Mouse (Mus musculus) ES-Bruce4 (cell line): ENCODE results near the gene Scel. TPM values are rescaled to one million over a fixed set of nuclear protein-coding genes. Genes with fewer than 3 reads are reported as not detected.

ENCODE experiments used
- H3K27ac ChIP-seq: 2 replicates; pipeline ENCODE4 v1.5.1; 2012; ENCODE audit warnings: low read length, inconsistent platforms; ENCODE audit not compliant: insufficient read depth
- H3K27me3 ChIP-seq: 2 replicates; pipeline ENCODE4 v1.6.1; 2012; ENCODE audit warnings: mild to moderate bottlenecking, low read length, inconsistent platforms; ENCODE audit not compliant: control insufficient read depth, poor library complexity, insufficient read depth, severe bottlenecking
- H3K36me3 ChIP-seq: 2 replicates; pipeline ENCODE4 v1.6.1; 2012; ENCODE audit warnings: inconsistent platforms, mild to moderate bottlenecking, low read length, moderate library complexity; ENCODE audit not compliant: control insufficient read depth, poor library complexity, insufficient read depth, severe bottlenecking
- H3K4me1 ChIP-seq: one replicate; pipeline ENCODE4 v1.8.1; 2011; ENCODE audit warnings: low read length; ENCODE audit not compliant: control insufficient read depth, insufficient read depth
- H3K4me3 ChIP-seq: 2 replicates; pipeline ENCODE4 v1.5.1; 2011; ENCODE audit warnings: low read depth, mild to moderate bottlenecking, low read length
- H3K9ac ChIP-seq: 2 replicates; pipeline ENCODE4 v1.6.1; 2012; ENCODE audit warnings: low read depth, mild to moderate bottlenecking, inconsistent platforms; ENCODE audit not compliant: poor library complexity, severe bottlenecking
- H3K9me3 ChIP-seq: replicated peaks from 2 replicates; pipeline ENCODE4 v1.6.1; 2012; ENCODE audit warnings: mild to moderate bottlenecking, low read length, inconsistent platforms; ENCODE audit not compliant: control insufficient read depth, poor library complexity, insufficient read depth, severe bottlenecking
- CTCF ChIP-seq: IDR thresholded peaks from one replicate; pipeline ENCODE4 v1.8.1; 2011; ENCODE audit warnings: low read depth, low read length
- EP300 ChIP-seq: IDR thresholded peaks from 2 replicates; pipeline ENCODE4 v1.6.1; 2011; ENCODE audit warnings: low read depth, low read length; ENCODE audit not compliant: insufficient read depth
- POLR2A ChIP-seq: IDR thresholded peaks from one replicate; pipeline ENCODE4 v1.8.1; 2011; ENCODE audit warnings: low read length; ENCODE audit not compliant: insufficient read depth
- polyA plus RNA-seq: library from polyadenylated mRNA; stranded (reverse); fragments of >200 nt; gene quantifications from 2 replicates; pipeline ENCODE4 v1.2.4, GENCODE M21; 2011; ENCODE audit warnings: low read depth; ENCODE audit not compliant: missing spikeins, insufficient read depth, insufficient read length

The Scel gene
- polyA plus RNA-seq, 1 experiment = 10.3 TPM

DNA sequence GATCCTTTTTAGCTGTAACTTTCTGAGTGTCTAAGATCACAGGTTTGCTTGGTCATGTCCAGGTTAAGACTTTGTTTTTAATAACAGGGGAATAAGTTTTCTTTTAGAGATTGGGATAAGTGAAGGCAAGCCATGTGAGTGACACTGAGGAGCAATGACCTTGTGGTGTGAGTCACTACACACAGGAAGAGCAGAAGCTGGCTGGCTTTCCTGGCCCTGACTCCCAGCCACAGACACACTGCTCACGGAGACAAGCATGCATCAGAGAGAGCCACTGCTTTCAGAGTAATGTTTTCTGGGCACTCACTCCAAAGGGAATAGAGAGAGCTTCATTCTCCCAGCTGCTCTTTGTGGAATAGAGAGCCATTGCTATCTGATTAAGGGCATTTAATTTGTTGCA, 54.8 kb downstream of the Scel start:
- Histone ChIP-seq H3K36me3 (no peaks in the 10 kb centered on the region), H3K4me3 (no peak overlapping the region), H3K27me3 (no peaks in the 10 kb centered on the region), H3K9ac (no peak overlapping the region), H3K9me3 (no peaks in the 10 kb centered on the region), H3K27ac (no peak overlapping the region), H3K4me1 (no peaks in the 10 kb centered on the region)
- no peak for TF ChIP-seq EP300
- no peak for TF ChIP-seq CTCF
- TF ChIP-seq POLR2A = no peak

DNA sequence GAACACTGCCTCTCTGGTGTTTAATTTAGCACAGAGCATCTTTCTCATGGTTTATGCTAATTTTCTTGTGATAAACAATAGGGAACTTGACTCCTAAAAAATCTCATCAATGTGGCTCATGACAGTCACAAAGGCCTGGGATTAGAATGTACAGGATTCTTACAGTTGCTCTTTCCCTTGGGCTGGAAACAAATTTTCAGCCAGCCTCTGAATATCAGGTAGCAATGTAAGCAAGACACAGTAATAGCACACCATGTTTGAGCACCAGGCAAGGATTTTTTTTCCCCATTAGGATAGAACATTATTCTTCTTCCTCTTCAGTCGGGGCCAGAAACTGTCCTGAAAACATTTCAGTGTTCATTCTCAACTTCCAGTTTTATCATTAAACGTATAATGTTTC, 55.3 kb downstream of the Scel start:
- Histone ChIP-seq H3K4me1 (no peaks in the 10 kb centered on the region), H3K9me3 (no peaks in the 10 kb centered on the region), H3K27ac (no peak overlapping the region), H3K4me3 (no peak overlapping the region), H3K36me3 (no peaks in the 10 kb centered on the region), H3K9ac (no peak overlapping the region), H3K27me3 (no peaks in the 10 kb centered on the region)
- TF ChIP-seq POLR2A = no peak
- no peak for TF ChIP-seq CTCF
- TF ChIP-seq EP300 = no peak

DNA sequence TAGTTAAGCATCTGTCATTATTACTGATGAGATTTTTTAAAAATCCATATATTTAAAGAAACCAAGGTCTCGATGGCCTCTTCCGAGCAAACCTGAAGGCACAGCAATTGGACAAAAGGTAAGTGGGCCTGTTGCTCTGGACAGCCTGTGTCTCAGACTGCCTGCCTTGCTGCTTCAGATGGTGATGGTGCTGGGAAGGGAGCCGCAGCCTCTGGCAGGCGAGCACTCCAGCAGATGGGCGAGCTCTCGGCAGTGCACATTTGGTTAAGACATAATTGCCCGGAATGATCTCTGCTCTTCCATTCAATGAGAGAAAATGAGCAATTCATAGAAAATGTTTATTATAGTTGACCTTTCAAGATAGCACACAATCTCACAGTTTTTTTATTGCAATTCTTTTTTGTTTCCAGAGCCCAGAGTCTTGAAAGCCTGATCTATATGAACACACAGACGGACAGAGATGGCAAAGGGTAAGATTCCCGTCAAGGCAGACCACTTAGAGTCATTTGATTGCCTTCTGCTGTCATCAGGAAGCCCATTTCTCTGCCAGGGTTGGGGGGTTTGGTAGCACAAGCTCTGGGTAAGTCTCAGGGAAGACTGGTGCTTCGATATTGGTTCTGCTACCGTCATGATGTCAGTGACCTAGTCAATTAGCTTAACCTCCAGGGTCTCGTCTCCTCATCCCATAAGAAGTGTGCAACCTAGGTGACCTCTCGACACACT, 58.6 kb downstream of the Scel start:
- no peaks in the 10 kb centered on the region for H3K9me3 ChIP-seq
- TF ChIP-seq POLR2A (no peak), CTCF (no peak), EP300 (no peak)
- H3K27me3 ChIP-seq = no peaks in the 10 kb centered on the region
- H3K4me3 ChIP-seq = no peak overlapping the region
- H3K36me3 ChIP-seq = no peaks in the 10 kb centered on the region
- no peak overlapping the region for H3K27ac ChIP-seq
- no peaks in the 10 kb centered on the region for H3K4me1 ChIP-seq
- no peak overlapping the region for H3K9ac ChIP-seq

DNA sequence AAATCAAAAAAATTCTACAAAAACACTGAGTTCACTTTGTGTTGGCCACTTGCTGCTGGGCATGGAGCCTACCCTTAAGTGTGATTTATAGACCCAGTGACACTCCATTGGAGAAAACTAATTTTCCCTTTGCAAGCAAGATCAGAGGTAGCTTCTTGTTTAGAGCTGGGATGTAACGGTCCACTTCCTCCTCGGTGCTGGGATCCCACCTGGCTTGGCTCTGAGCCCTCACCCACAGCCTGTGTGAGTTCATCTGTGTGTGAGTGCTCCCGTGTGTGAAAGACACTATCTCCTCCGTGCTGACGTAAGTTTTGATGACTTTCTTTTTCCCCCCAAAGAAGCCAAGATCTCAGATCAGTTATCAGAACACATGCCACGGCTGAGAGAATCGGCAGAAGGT, 62.7 kb downstream of the Scel start:
- no peak overlapping the region for H3K4me3 ChIP-seq
- H3K27me3 ChIP-seq = no peaks in the 10 kb centered on the region
- no peaks in the 10 kb centered on the region for H3K36me3 ChIP-seq
- H3K27ac ChIP-seq = no peak overlapping the region
- H3K4me1 ChIP-seq = no peaks in the 10 kb centered on the region
- no peak overlapping the region for H3K9ac ChIP-seq
- H3K9me3 ChIP-seq = no peaks in the 10 kb centered on the region
- TF ChIP-seq CTCF = no peak
- no peak for TF ChIP-seq POLR2A
- no peak for TF ChIP-seq EP300

DNA sequence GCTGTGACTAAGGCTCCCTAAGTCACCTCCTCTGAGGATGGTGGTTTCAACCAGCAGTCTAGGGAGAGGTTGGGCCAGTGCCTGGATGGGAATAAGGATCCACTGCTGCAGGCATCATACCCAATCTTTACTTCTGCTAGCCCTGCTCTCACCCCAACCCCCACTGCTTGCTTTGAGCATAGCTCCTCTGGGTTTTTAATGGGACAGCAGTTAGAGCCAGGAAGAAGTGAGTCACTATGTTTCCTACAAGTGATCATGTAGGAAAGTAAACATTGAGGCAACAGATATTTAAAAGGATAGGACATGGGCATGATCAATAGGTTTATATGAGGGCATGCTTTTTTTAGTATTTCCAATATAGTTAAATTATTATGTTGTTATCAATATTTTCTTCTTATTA, 63.9 kb downstream of the Scel start:
- Histone ChIP-seq H3K4me1 (no peaks in the 10 kb centered on the region), H3K36me3 (no peaks in the 10 kb centered on the region), H3K27me3 (no peaks in the 10 kb centered on the region), H3K9ac (no peak overlapping the region), H3K9me3 (no peaks in the 10 kb centered on the region), H3K4me3 (no peak overlapping the region), H3K27ac (no peak overlapping the region)
- no peak for TF ChIP-seq CTCF
- TF ChIP-seq POLR2A = no peak
- no peak for TF ChIP-seq EP300

DNA sequence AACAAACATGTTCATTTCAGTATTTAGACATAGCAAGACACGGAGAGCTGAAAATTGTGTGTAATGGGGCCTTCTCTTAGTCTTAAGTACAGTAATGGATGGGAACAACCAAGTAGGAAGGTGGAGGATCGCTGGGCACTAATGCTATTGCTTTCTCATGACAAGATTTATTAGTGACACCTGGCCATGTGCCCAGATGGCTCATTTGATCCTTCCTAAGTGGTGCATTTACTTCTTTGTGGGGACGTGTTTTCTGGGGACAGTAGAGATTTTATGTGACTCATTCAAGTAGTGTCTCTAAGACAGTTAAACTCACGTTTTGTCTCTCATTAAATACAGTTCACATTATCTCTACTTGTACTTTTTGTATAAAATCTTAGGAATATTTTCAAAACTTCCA, 73.5 kb downstream of the Scel start:
- H3K27me3 ChIP-seq = no peaks in the 10 kb centered on the region
- H3K4me3 ChIP-seq = no peak overlapping the region
- H3K9ac ChIP-seq = no peak overlapping the region
- no peaks in the 10 kb centered on the region for H3K36me3 ChIP-seq
- TF ChIP-seq EP300 (no peak), CTCF (no peak), POLR2A (no peak)
- H3K27ac ChIP-seq = no peak overlapping the region
- no peaks in the 10 kb centered on the region for H3K9me3 ChIP-seq
- no peaks in the 10 kb centered on the region for H3K4me1 ChIP-seq
